Comparison of ENCODE assay signal across 8 mouse cellular contexts in genomic region chr10:75060217-75060842, GRCm38 (mm10). TPM values are rescaled to one million over a fixed set of nuclear protein-coding genes. Genes with fewer than 3 reads are reported as not detected.
DNase-seq lines count a peak whose midpoint lies in the region; TF ChIP-seq lines count a peak whose summit lies in the region.

Gene Bcr, plus strand, starts transcription at chr10:75060592.

- peaks cover 2% of the 10 kb centered on the region; the same call in 1 of the 2 replicates for H3K27me3 ChIP-seq in ES-Bruce4 (ENCODE audit: control insufficient read depth, insufficient read depth, low read length, poor library complexity, severe bottlenecking)
- peaks cover 37% of the 10 kb centered on the region for H3K27me3 ChIP-seq in hindbrain, embryonic 10.5 days (ENCODE audit: insufficient read depth, poor library complexity, severe bottlenecking)

- 1% methylated on average over 68 of the region's 73 CpGs for WGBS in hindbrain, embryonic 10.5 days

- H3K27ac ChIP-seq in ES-Bruce4 (ENCODE audit: insufficient read depth, low read length), result no peak within 1 kb of the TSS
- H3K27ac ChIP-seq in hindbrain, embryonic 10.5 days, result peak within 1 kb of the TSS; percentile 94

- TF ChIP-seq CTCF in ES-Bruce4 (IDR thresholded peaks at IDR 0.05; ENCODE audit: low read depth, low read length), result no peak

- DNase-seq in cerebellum, adult 11 months, result peak; percentile 76
- DNase-seq in forelimb bud, embryonic 11.5 days (ENCODE audit: low read depth, low spot score), result peak; percentile 67
- peak; percentile 78 for DNase-seq in hindbrain, embryonic 10.5 days (ENCODE audit: low spot score)
- peak; percentile 74 to 78 for DNase-seq in layer of hippocampus, postnatal 14 days (ENCODE audit: low spot score in 2 of 2)
- DNase-seq in lung, postnatal 36 days, result peak; percentile 83
- peak; percentile 80 for DNase-seq in retina, embryonic 14.5 days (ENCODE audit: low spot score)
- peak; percentile 73 to 80 for DNase-seq in thymus, postnatal 36 days

- H3K36me3 ChIP-seq in ES-Bruce4 (ENCODE audit: control insufficient read depth, insufficient read depth, low read length, poor library complexity, severe bottlenecking), result no peaks in the 10 kb centered on the region
- H3K36me3 ChIP-seq in hindbrain, embryonic 10.5 days, result peaks cover 16% of the 10 kb centered on the region

- no peak for TF ChIP-seq EP300 in ES-Bruce4 (IDR thresholded peaks at IDR 0.05; ENCODE audit: insufficient read depth, low read depth, low read length)

- H3K9ac ChIP-seq in ES-Bruce4 (ENCODE audit: low read depth, poor library complexity, severe bottlenecking), result peak within 1 kb of the TSS; percentile 96

- peak within 1 kb of the TSS; percentile 99 for H3K4me3 ChIP-seq in ES-Bruce4 (ENCODE audit: low read depth, low read length)
- H3K4me3 ChIP-seq in hindbrain, embryonic 10.5 days, result peak within 1 kb of the TSS; percentile 89

- no peaks in the 10 kb centered on the region for H3K4me1 ChIP-seq in ES-Bruce4 (ENCODE audit: control insufficient read depth, insufficient read depth, low read length)
- H3K4me1 ChIP-seq in hindbrain, embryonic 10.5 days (replicated peaks), result peaks cover 96% of the 10 kb centered on the region

- no peaks in the 10 kb centered on the region for H3K9me3 ChIP-seq in ES-Bruce4 (replicated peaks; ENCODE audit: control insufficient read depth, insufficient read depth, low read length, poor library complexity, severe bottlenecking)
- no peaks in the 10 kb centered on the region for H3K9me3 ChIP-seq in hindbrain, embryonic 10.5 days

- TF ChIP-seq POLR2A in ES-Bruce4 (IDR thresholded peaks at IDR 0.05; ENCODE audit: insufficient read depth, low read length), result no peak

RNA-seq across cellular contexts. Expression of gene Bcr, which starts in this region (rescaled TPM):
- 22.9 and 28.2 TPM in 2 replicates for polyA plus RNA-seq in ES-Bruce4 (2011; ENCODE audit: insufficient read depth, insufficient read length, low read depth, missing spikeins)
- 6.6 and 7.8 TPM in 2 replicates for polyA plus RNA-seq in hindbrain, embryonic 10.5 days (2016; fragmentation: Nextera tagmentation; extraction: Ambion mirVana)
- total RNA-seq in layer of hippocampus, postnatal 14 days (2021), result 10 to 100 TPM; 75.0 to 83.2 TPM
